Mouse (Mus musculus): Measurements from ENCODE around the gene Snx17.
"Not testable (repeated sequence)": the region's sequence is repeated elsewhere in the genome, so short reads cannot be mapped to it uniquely, and the experiment has no call there.

DNA sequence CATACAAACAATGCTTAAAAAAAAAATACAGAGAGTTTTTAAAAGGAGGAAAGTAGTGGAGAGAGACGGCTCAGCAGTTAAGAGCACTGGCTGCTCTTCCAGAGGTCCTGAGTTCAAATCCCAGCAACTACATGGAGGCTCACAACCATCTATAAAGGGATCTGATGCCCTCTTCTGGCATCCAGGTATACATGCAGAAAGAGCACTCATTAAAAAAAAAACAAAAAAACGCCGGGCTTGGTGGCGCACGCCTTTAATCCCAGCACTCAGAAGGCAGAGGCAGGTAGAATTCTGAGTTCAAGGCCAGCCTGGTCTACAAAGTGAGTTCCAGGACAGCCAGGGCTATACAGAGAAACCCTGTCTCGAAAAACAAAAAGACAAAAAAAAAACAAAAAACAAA is 23.5 kb downstream of the Snx17 start:
- TF ChIP-seq TAL1, GATA1 (IDR thresholded peaks at IDR 0.05; ENCODE audit: low read length): not testable (repeated sequence)

All from erythroblast, embryonic 14.5 days (primary cell).